Mouse (Mus musculus) kidney, adult 2 months (tissue): ENCODE results near the gene Methig1. TPM values are rescaled to one million over a fixed set of nuclear protein-coding genes. Genes with fewer than 3 reads are reported as not detected.

Source experiments
- DNase-seq: peaks from one replicate; pipeline ENCODE4 v3.0.0; 2021
- H3K27ac ChIP-seq: fragments of 200-500 bp; 2 replicates; pipeline ENCODE4 v1.5.1; 2012; ENCODE audit warnings: low read depth, low read length, control low read depth, inconsistent platforms; ENCODE audit not compliant: insufficient read depth
- H3K27me3 ChIP-seq: fragments of 200-500 bp; replicated peaks from 2 replicates; pipeline ENCODE4 v1.6.1; 2012; ENCODE audit warnings: mild to moderate bottlenecking, moderate library complexity, low read length, inconsistent platforms; ENCODE audit not compliant: control insufficient read depth, insufficient read depth
- H3K36me3 ChIP-seq: fragments of 200-500 bp; 2 replicates; pipeline ENCODE4 v1.6.1; 2012; ENCODE audit warnings: mild to moderate bottlenecking, moderate library complexity, low read length, inconsistent platforms; ENCODE audit not compliant: control insufficient read depth, insufficient read depth
- H3K4me1 ChIP-seq: fragments of 200-500 bp; 2 replicates; pipeline ENCODE4 v1.6.1; 2011; ENCODE audit warnings: low read length; ENCODE audit not compliant: control insufficient read depth, insufficient read depth
- H3K4me3 ChIP-seq: fragments of 200-500 bp; 2 replicates; pipeline ENCODE4 v1.5.1; 2011; ENCODE audit warnings: mild to moderate bottlenecking, low read depth, low read length, control low read depth; ENCODE audit not compliant: insufficient read depth
- CTCF ChIP-seq: fragments of 200-500 bp; conservative IDR thresholded peaks from 2 replicates; pipeline ENCODE4 v1.5.1; 2011; ENCODE audit warnings: low read depth, mild to moderate bottlenecking, control low read depth, low read length, moderate library complexity, mixed read lengths; ENCODE audit not compliant: insufficient read depth, insufficient read length
- POLR2A ChIP-seq: fragments of 200-500 bp; IDR thresholded peaks from one replicate; pipeline ENCODE4 v1.6.1; 2011; ENCODE audit warnings: low read depth, low read length, control low read depth
- WGBS: fragments of 180-500 bp; shearing (Covaris S2); methylation state at CpG from one replicate; pipeline ENCODE4 v1.1.7; 2018; 5-methylcytosine and 5-hydroxymethylcytosine counted together
- polyA plus RNA-seq: library from polyadenylated mRNA; depleted of rRNA; stranded (reverse); fragments of >200 nt; gene quantifications from 2 replicates; pipeline ENCODE4 v1.2.3, GENCODE M21; 2012; rRNA removed

The Methig1 gene
- polyA plus RNA-seq, 1 experiment = 16.5 TPM

DNA sequence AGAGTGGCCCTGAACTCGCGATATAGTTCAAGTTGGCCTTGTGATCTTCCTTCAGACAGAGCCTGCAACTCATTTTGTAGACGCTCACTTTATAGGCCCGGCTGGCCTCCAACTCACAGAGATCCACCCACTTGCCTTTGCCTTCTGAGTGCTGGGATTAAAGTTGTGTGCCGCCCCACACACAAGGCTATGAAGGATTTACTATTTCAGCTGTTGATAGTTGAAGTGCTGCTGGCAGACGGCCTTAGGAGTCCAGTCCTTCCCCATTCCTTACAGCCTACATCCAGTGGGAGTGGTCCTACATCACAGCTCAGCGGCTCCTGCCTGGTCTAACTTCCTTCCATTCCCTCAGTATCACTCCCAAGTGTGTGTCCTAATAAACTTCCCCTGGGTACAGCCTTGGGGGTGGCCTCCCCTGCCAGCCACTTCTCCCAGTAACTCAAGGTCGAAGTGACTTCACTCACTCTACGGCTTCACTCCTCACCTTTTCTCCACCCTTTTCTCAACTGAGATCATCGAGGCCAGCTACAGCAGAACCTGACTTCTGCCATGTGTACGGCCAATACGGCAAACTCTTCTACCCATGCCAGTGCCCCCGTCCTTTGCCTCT, 75.5 kb downstream of the Methig1 start:
- Histone ChIP-seq H3K27ac (no peak overlapping the region), H3K4me1 (peaks cover 7% of the 10 kb centered on the region; the same call in 1 of the 2 replicates), H3K36me3 (no peaks in the 10 kb centered on the region), H3K4me3 (no peak overlapping the region), H3K27me3 (no peaks in the 10 kb centered on the region)
- WGBS = 79% methylated on average over 13 of the region's 13 CpGs
- TF ChIP-seq POLR2A = no peak
- no peak for TF ChIP-seq CTCF
- DNase-seq = no peak

GRCm38 (mm10) chr15:100429959-100430565, 77.1 kb downstream of the Methig1 start:
- peak; percentile 77 for DNase-seq
- TF ChIP-seq POLR2A = no peak
- TF ChIP-seq CTCF = no peak
- WGBS = 49% methylated on average over 11 of the region's 11 CpGs

GRCm38 (mm10) chr15:100433234-100433633, 80.3 kb downstream of the Methig1 start:
- no peak for DNase-seq
- Histone ChIP-seq H3K27ac (no peak overlapping the region), H3K4me3 (no peak overlapping the region), H3K27me3 (no peaks in the 10 kb centered on the region), H3K4me1 (peaks cover 6% of the 10 kb centered on the region; the same call in 1 of the 2 replicates), H3K36me3 (no peaks in the 10 kb centered on the region)
- WGBS = 79% methylated on average over 4 of the region's 4 CpGs
- TF ChIP-seq CTCF = no peak
- no peak for TF ChIP-seq POLR2A

More at GRCm38 (mm10) chr15:100429959-100430565, 77.1 kb downstream of the Methig1 start:
- Histone ChIP-seq H3K27me3 (no peaks in the 10 kb centered on the region), H3K27ac (no peak overlapping the region), H3K4me3 (no peak overlapping the region), H3K4me1 (peaks cover 6% of the 10 kb centered on the region; the same call in 1 of the 2 replicates), H3K36me3 (no peaks in the 10 kb centered on the region)

Other genes with a start within 250 kb of the Methig1 start
- gene Atf1, start 125.3 kb upstream of the Methig1 start, polyA plus RNA-seq = 38.6 and 43.7 TPM in 2 replicates
- 0.14 TPM in 1 of 2 replicates, not detected in the other for gene Tmprss12, start 72.3 kb upstream of the Methig1 start, polyA plus RNA-seq
- 370 and 430 TPM in 2 replicates for gene Mettl7a1, start 49.0 kb upstream of the Methig1 start, polyA plus RNA-seq
- 0.11 and 0.15 TPM in 2 replicates for gene Mettl7a3, start 18.2 kb upstream of the Methig1 start, polyA plus RNA-seq
- 74.0 and 96.6 TPM in 2 replicates for gene Mettl7a2, start 51 bp downstream of the Methig1 start, polyA plus RNA-seq
- gene Higd1c, start 11.4 kb downstream of the Methig1 start, polyA plus RNA-seq = 0.97 and 2.0 TPM in 2 replicates
- gene Gm5475, start 69.0 kb downstream of the Methig1 start, polyA plus RNA-seq = 1.2 TPM in 2 replicates
- gene Slc11a2, start 71.9 kb downstream of the Methig1 start, polyA plus RNA-seq = 97.1 and 109 TPM in 2 replicates
- 79.0 and 79.8 TPM in 2 replicates for gene Letmd1, start 115.9 kb downstream of the Methig1 start, polyA plus RNA-seq
- gene Csrnp2, start 142.3 kb downstream of the Methig1 start, polyA plus RNA-seq = 2.6 and 2.7 TPM in 2 replicates
- gene Tfcp2, start 198.9 kb downstream of the Methig1 start, polyA plus RNA-seq = 18.7 and 20.6 TPM in 2 replicates
- 28.5 and 30.4 TPM in 2 replicates for gene Pou6f1, start 246.8 kb downstream of the Methig1 start, polyA plus RNA-seq